ENCODE assay signal across 33 mouse cellular contexts in genomic region chr17:73453646-73454045, GRCm38 (mm10). TPM values are rescaled to one million over a fixed set of nuclear protein-coding genes. Genes with fewer than 3 reads are reported as not detected.
A peak's percentile ranks its signal among the peaks of the same experiment; 100 is the strongest.
DNase-seq lines count a peak whose midpoint lies in the region; ATAC-seq and TF ChIP-seq lines count a peak whose summit lies in the region.
"Had no signal": no experiment of that assay in that cellular context is flagged by ENCODE, and none has a peak within 500 bp of the region (broad histone marks: within the 10 kb centered on the region; RNA-seq: fewer than 3 reads in every experiment).

No protein-coding gene starts in this region.

- H3K27ac ChIP-seq in forebrain, embryonic 15.5 days (replicated peaks): no peak overlapping the region
- H3K27ac ChIP-seq in forebrain, embryonic 11.5 days (ENCODE audit: low read depth, low read length): no peak overlapping the region
- no peak overlapping the region for H3K27ac ChIP-seq in midbrain, embryonic 14.5 days (replicated peaks; ENCODE audit: low read depth, low read length)
- H3K27ac ChIP-seq in midbrain, embryonic 16.5 days (ENCODE audit: low read length): no peak overlapping the region
- H3K27ac ChIP-seq: embryonic facial prominence, embryonic 10.5 days; embryonic facial prominence, embryonic 15.5 days; gastrocnemius, adult 2 months; hindbrain, embryonic 15.5 days; intestine, embryonic 15.5 days; layer of hippocampus, adult 2 months; liver, embryonic 14.5 days; neural tube, embryonic 13.5 days had no signal

- H3K4me1 ChIP-seq in forebrain, embryonic 15.5 days: no peaks in the 10 kb centered on the region
- no peaks in the 10 kb centered on the region for H3K4me1 ChIP-seq in forebrain, embryonic 11.5 days (replicated peaks; ENCODE audit: control insufficient read depth, insufficient read depth, low read length)
- H3K4me1 ChIP-seq in midbrain, embryonic 14.5 days (ENCODE audit: control insufficient read depth, insufficient read depth, low read length): no peaks in the 10 kb centered on the region
- H3K4me1 ChIP-seq in midbrain, embryonic 16.5 days (ENCODE audit: control insufficient read depth, insufficient read depth, low read length): 0 out of 2 replicates have a peak, but pooled peaks cover 2% of the 10 kb centered on the region
- H3K4me1 ChIP-seq: embryonic facial prominence, embryonic 10.5 days; embryonic facial prominence, embryonic 15.5 days; hindbrain, embryonic 15.5 days; intestine, embryonic 15.5 days; neural tube, embryonic 13.5 days had no signal

- H3K4me2 ChIP-seq in forebrain, embryonic 15.5 days (replicated peaks): no peak overlapping the region
- no peak overlapping the region for H3K4me2 ChIP-seq in forebrain, embryonic 11.5 days (ENCODE audit: low read depth, low read length, severe bottlenecking)
- no peak overlapping the region for H3K4me2 ChIP-seq in midbrain, embryonic 14.5 days (ENCODE audit: low read length)
- no peak overlapping the region for H3K4me2 ChIP-seq in midbrain, embryonic 16.5 days (ENCODE audit: low read length)
- H3K4me2 ChIP-seq: embryonic facial prominence, embryonic 15.5 days; heart, embryonic 11.5 days; hindbrain, embryonic 15.5 days; intestine, embryonic 15.5 days; neural tube, embryonic 13.5 days had no signal

- ATAC-seq in forebrain, embryonic 15.5 days (replicated peaks): peak; percentile 61; the same call in 1 of the 2 replicates
- ATAC-seq in forebrain, embryonic 11.5 days (replicated peaks; ENCODE audit: low FRiP score): no peak
- no peak for ATAC-seq in midbrain, embryonic 14.5 days (ENCODE audit: low FRiP score, low TSS enrichment)
- no peak for ATAC-seq in midbrain, embryonic 16.5 days
- ATAC-seq: activated CD4-positive, CD25-positive, alpha-beta regulatory T cell, adult 4 months; intestine, embryonic 15.5 days had no signal

- no peaks in the 10 kb centered on the region for H3K36me3 ChIP-seq in forebrain, embryonic 15.5 days
- no peaks in the 10 kb centered on the region for H3K36me3 ChIP-seq in forebrain, embryonic 11.5 days (ENCODE audit: control insufficient read depth, insufficient read depth, low read length)
- no peaks in the 10 kb centered on the region for H3K36me3 ChIP-seq in midbrain, embryonic 14.5 days (ENCODE audit: control insufficient read depth, insufficient read depth, low read length)
- H3K36me3 ChIP-seq in midbrain, embryonic 16.5 days (ENCODE audit: control insufficient read depth, insufficient read depth, low read length): no peaks in the 10 kb centered on the region
- H3K36me3 ChIP-seq: embryonic facial prominence, embryonic 10.5 days; embryonic facial prominence, embryonic 15.5 days; hindbrain, embryonic 15.5 days; intestine, embryonic 15.5 days; neural tube, embryonic 13.5 days had no signal

- no peak overlapping the region for H3K4me3 ChIP-seq in forebrain, embryonic 15.5 days
- no peak overlapping the region for H3K4me3 ChIP-seq in forebrain, embryonic 11.5 days (ENCODE audit: low read depth, low read length)
- H3K4me3 ChIP-seq in midbrain, embryonic 14.5 days (replicated peaks; ENCODE audit: low read depth, low read length): no peak overlapping the region
- no peak overlapping the region for H3K4me3 ChIP-seq in midbrain, embryonic 16.5 days (ENCODE audit: low read depth, low read length)
- H3K4me3 ChIP-seq: embryonic facial prominence, embryonic 10.5 days; embryonic facial prominence, embryonic 15.5 days; gastrocnemius, adult 2 months; hindbrain, embryonic 15.5 days; intestine, embryonic 15.5 days; layer of hippocampus, adult 2 months; neural tube, embryonic 13.5 days had no signal

- H3K9ac ChIP-seq in forebrain, embryonic 15.5 days (replicated peaks): no peak overlapping the region
- no peak overlapping the region for H3K9ac ChIP-seq in forebrain, embryonic 11.5 days (ENCODE audit: low read length)
- H3K9ac ChIP-seq in midbrain, embryonic 14.5 days (replicated peaks; ENCODE audit: low read length): no peak overlapping the region
- no peak overlapping the region for H3K9ac ChIP-seq in midbrain, embryonic 16.5 days (ENCODE audit: low read depth, low read length)
- H3K9ac ChIP-seq: embryonic facial prominence, embryonic 15.5 days; hindbrain, embryonic 15.5 days; intestine, embryonic 15.5 days; liver, embryonic 14.5 days; neural tube, embryonic 13.5 days had no signal

- no peaks in the 10 kb centered on the region for H3K27me3 ChIP-seq in forebrain, embryonic 15.5 days
- H3K27me3 ChIP-seq in forebrain, embryonic 11.5 days (ENCODE audit: control insufficient read depth, insufficient read depth, low read length): no peaks in the 10 kb centered on the region
- no peaks in the 10 kb centered on the region for H3K27me3 ChIP-seq in midbrain, embryonic 14.5 days (ENCODE audit: control insufficient read depth, insufficient read depth, low read length)
- H3K27me3 ChIP-seq in midbrain, embryonic 16.5 days (ENCODE audit: control insufficient read depth, insufficient read depth, low read depth, low read length): no peaks in the 10 kb centered on the region
- H3K27me3 ChIP-seq: embryonic facial prominence, embryonic 15.5 days; hindbrain, embryonic 15.5 days; intestine, embryonic 15.5 days; neural tube, embryonic 13.5 days had no signal

- no peaks in the 10 kb centered on the region for H3K9me3 ChIP-seq in forebrain, embryonic 15.5 days
- no peaks in the 10 kb centered on the region for H3K9me3 ChIP-seq in forebrain, embryonic 11.5 days (ENCODE audit: control insufficient read depth, low read length)
- no peaks in the 10 kb centered on the region for H3K9me3 ChIP-seq in midbrain, embryonic 14.5 days (ENCODE audit: control insufficient read depth, low read length)
- H3K9me3 ChIP-seq in midbrain, embryonic 16.5 days (replicated peaks; ENCODE audit: control insufficient read depth, low read length, poor library complexity, severe bottlenecking): no peaks in the 10 kb centered on the region
- H3K9me3 ChIP-seq: embryonic facial prominence, embryonic 10.5 days; embryonic facial prominence, embryonic 15.5 days; hindbrain, embryonic 15.5 days; intestine, embryonic 15.5 days; neural tube, embryonic 13.5 days had no signal

- 47% methylated on average over 3 of the region's 3 CpGs for WGBS in forebrain, embryonic 15.5 days
- 79% methylated on average over 3 of the region's 3 CpGs for WGBS in forebrain, embryonic 11.5 days
- 69% methylated on average over 3 of the region's 3 CpGs for WGBS in midbrain, embryonic 14.5 days
- WGBS in midbrain, embryonic 16.5 days: 59% methylated on average over 3 of the region's 3 CpGs

- no peak for TF ChIP-seq POLR2A in brain, embryonic 14.5 days (IDR thresholded peaks at IDR 0.05; ENCODE audit: borderline replicate concordance, extremely low read depth, insufficient read depth, insufficient read length, poor library complexity, severe bottlenecking)

- TF ChIP-seq CTCF in brain, embryonic 14.5 days (IDR thresholded peaks at IDR 0.05; ENCODE audit: borderline replicate concordance, extremely low read depth, insufficient read depth, insufficient read length): no peak

- DNase-seq in forebrain, embryonic 11.5 days (ENCODE audit: low spot score): no peak
- DNase-seq in midbrain, embryonic 14.5 days: peak; percentile 37
- peak; percentile 63 for DNase-seq in brain, embryonic 14.5 days (ENCODE audit: low read depth)
- no peak for DNase-seq in lung, postnatal 36 days
- DNase-seq in thymus, postnatal 4 days: no peak
- DNase-seq: adrenal gland, adult 2 months; cerebellum, adult 11-12 months; gastrocnemius, adult 2 months; gastrocnemius, postnatal 36 days; heart, adult 18-20 months; heart, postnatal 36 days; kidney, adult 2 months; kidney, postnatal 36 days; liver; lung, adult 2 months; lung, postnatal 10 days; right cerebral cortex, postnatal 4 days; thymus, adult 2 months had no signal

RNA-seq across cellular contexts. Expression of gene Capn13, which starts 53.0 kb away (rescaled TPM):
- polyA plus RNA-seq in forebrain, embryonic 15.5 days (2015; fragmentation: Nextera tagmentation; extraction: Ambion mirVana): not detected in 2 replicates
- not detected in 2 replicates for polyA plus RNA-seq in forebrain, embryonic 11.5 days (2014; fragmentation: Nextera tagmentation; extraction: Ambion mirVana)
- not detected in 2 replicates for polyA plus RNA-seq in midbrain, embryonic 14.5 days (2014; fragmentation: Nextera tagmentation; extraction: Ambion mirVana)
- not detected in 2 replicates for polyA plus RNA-seq in midbrain, embryonic 16.5 days (2015; fragmentation: Nextera tagmentation; extraction: Ambion mirVana)
- not detected in 2 replicates for polyA plus RNA-seq in brain, embryonic 14.5 days (2012; rRNA removed)
- polyA plus RNA-seq: activated CD4-positive, CD25-positive, alpha-beta regulatory T cell, adult 4 months; adrenal gland, adult 2 months; embryonic facial prominence, embryonic 10.5 days; frontal cortex, adult 2 months; heart, embryonic 11.5 days; heart, embryonic 16.5 days; limb, embryonic 11.5 days; spleen, adult 2 months had no signal

Comparison
In these comparisons a context has a peak if more than half of its experiments do, and no peak if none do; other contexts are left out.
1. DNase-seq: peak in midbrain, embryonic 14.5 days (single experiment) and brain, embryonic 14.5 days (single experiment); none in forebrain, embryonic 11.5 days (single experiment), lung, postnatal 36 days (single experiment) and thymus, postnatal 4 days (single experiment).